Mouse (Mus musculus): ENCODE data around the gene Cap2.

Gene Cap2

DNA sequence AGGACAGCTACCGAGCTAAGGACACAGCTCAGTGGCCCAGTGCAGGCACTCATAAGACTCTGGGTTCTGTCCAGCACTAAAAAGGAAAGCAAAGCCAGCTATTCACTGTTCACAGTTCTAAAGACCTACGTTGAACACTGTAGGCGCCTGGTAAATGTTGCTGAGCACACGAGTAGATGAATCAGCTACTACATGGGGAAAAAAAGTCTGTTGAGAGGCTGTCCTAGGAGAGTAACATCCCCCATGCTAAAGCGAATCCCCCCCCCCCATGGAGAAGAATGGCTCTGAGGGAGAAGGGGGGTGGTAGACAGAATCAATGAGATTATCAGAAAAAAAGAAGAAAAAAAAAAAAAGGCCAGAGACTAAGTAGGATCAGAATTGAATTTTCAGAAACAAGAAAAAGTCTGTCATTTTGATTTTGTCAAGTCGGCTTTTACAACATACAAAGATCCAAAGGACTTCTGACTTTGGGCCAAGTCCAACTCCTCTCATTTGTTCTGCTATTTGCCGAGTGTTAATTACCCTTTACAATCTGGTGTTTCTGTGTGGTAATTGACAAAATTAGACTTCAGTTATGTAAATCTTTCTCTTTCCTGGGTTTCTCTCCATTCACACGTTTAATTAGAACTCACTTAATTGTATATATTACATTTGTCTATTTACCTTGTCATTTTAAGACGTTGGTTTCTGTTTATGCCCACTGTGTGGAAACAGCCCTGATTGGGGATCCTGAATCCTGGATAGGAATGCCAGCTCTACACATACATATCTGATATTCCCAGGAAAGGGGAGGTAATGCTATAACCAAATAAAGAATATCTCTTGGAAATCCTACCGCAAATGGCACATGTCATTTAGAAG lies 139.2 kb downstream of the Cap2 start:
- no peak for DNase-seq

- DNase-seq = peak; percentile 31
Measured at GRCm38 (mm10) chr13:46642318-46642717, 140.7 kb downstream of the Cap2 start.

DNA sequence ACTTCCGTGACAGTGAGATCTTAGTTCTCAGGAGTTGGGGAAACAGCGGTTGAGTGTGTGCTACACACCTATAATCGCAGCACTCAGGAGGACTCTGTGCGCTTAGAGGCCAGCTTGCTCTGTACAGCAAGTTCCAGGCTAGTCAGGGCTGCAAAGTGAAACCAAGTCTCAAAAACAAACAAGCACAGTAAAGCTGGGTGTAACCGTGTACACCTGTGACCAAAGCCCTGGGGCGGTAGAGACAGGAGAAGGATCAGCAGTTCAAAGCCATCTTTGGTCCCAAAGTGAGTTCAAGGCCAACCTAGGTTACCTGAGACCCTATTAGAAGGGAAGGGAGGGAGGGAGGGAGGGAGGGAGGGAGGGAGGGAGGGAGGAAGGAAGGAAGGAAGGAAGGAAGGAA lies 142.5 kb downstream of the Cap2 start:
- DNase-seq = no peak

- DNase-seq = no peak
Measured at GRCm38 (mm10) chr13:46645476-46645875, 143.8 kb downstream of the Cap2 start.

DNA sequence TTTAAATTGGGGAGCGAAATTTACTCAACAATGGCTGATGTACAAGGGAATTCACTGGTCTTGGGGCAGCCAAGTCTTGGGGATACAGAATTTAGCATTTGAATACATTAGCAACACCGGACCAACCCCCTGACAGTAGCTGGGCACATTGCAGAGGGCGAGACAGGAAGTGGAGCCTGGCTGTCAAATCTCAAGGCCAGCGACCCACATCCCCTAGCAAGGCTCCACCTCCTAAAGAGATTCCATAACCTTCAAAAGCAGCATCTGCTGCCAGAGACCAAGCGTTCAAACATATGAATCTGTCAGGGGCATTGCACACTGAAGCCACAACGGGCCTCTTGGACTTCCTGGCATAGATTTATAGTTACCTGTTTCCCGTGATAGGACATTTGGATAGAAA lies 150.2 kb downstream of the Cap2 start:
- no peak for DNase-seq

- DNase-seq = no peak
Measured at GRCm38 (mm10) chr13:46652671-46653070, 151.0 kb downstream of the Cap2 start.

DNA sequence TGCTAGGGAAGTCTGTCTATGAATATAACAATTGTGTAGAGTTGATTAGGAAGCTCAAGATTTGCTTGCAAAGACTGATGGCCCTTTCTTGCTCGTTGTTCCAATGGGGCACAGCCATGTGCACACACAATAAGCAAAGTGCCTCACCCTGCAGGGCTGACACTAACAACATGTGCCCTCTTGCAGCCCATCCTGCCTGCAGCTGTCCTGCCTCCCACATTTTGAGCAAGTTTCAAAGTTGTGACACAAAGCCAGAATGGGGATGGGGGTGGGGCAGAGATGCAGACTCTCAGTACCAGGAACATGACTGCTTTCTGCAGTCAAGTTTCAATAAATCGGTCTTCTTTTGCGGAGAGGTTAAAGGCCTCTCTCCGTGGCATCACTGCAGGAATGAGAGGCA lies 152.0 kb downstream of the Cap2 start:
- DNase-seq = no peak

GRCm38 (mm10) chr13:46654566-46654965 lies 152.9 kb downstream of the Cap2 start:
- DNase-seq = no peak

DNA sequence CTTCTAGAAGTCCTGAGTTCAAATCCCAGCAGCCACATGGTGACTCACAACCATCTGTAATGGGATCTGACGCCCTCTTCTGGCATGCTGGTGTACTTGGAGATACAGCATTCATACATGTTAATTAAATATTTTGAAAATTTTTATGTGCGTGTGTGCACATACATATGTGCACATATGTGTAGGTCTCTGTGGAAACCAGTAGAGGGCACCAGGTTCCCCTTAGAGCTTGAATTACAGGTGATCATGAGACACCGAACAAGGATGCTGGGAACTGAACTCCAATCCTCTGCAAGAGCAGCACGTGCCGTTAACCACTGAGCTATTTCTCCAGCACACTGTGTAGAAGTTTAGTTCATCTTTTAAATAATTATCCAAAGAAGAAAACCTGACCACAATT lies 157.6 kb downstream of the Cap2 start:
- DNase-seq = no peak

DNA sequence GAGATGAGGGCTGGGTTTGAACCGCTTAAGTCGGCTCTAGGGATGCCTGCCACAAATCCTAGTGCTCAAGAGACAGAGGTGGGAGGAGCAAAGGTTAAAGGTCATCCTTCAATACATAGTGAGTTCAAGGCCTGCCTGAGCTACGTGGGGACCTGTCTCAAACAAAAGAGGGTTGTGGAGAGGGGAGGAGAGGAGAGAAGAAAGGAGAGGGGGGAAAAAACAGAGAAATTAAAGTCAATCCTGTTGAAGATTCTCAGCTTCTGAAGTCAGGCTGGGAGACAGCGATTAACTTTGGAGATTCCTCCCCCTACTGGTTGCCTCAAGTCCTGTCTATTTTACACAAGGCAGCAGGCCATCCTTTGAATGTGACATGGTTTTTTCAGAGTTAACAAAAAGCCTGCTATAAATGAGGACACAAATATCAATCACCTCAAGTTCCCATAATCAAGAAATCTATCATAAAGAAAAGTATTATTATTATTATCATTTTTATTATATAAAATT lies 161.9 kb downstream of the Cap2 start:
- DNase-seq = peak; percentile 36

- peak; percentile 95 for DNase-seq
Measured at GRCm38 (mm10) chr13:46669048-46669619, 167.5 kb downstream of the Cap2 start, which contains the start of gene Fam8a1. Gene Fam8a1 (plus strand): TSS chr13:46669522.

DNA sequence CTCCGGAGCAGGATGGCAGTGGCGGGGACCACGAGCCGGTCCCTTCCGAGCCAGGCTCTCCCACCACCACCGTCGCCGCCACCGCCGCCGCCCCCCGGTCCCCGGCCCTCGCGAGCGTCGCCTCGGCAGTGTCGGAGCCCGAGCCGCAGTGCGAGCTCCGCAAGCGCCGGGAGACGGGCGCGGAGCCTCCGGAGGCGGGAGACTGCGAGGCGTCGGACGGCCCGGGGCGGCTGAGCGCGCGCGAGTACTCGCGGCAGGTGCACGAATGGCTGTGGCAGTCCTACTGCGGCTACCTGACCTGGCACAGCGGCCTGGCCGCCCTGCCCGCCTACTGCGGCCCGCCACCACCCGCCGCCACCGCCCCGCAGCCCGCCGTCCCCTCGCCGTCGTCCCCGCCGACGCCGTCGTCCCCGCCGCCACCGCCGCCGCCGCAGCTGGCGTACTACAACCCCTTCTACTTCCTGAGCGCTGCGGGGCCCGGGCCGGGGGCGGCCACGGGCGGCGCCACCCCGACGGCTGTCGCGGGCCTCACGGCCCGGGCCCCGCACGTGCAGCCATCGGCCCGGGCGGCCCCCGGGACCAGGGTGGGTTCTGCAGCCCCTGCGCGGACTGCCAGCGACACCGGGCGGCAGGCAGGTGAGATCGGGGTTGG lies 168.1 kb downstream of the Cap2 start:
- peak; percentile 58 for DNase-seq

DNA sequence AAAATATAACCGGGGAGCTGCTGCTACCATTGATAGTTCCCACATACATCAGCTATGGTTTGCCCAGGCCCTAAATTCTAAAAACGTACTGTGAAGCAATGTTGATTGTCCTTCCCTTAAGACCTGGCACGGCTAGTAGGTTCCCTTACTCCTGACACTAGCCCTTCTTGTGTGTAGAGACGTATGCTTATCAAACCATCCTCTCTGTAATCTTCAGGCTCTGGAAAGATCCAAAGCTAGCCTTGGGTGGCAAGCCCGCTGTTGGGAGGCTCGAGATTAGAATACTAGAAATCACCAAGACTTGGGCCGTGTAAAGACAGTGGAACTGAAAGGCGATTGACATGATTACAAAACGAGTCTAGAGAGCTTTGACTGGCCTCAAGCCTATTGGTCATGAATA lies 168.9 kb downstream of the Cap2 start:
- DNase-seq = peak; percentile 9

- no peak for DNase-seq
Measured at GRCm38 (mm10) chr13:46674601-46675000, 173.0 kb downstream of the Cap2 start.

DNA sequence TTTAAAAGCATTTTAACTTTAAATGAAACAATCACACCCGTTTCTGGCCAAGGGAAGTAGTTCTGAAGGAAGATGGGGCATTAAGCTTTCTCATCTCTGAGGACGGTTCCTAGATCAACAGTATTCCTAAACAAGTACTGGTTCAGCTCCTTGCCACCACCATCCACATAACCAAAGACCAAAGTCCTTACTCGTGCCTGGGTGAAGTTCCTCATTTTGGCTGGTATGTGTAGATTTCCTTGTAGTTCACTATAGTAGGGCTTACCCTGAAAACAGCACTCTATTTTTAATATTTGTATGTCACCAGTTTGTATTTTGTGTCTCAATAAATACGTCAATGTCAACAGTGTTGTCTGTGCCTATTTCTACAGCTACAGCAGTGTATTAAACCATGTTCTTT lies 176.1 kb downstream of the Cap2 start:
- DNase-seq = no peak

GRCm38 (mm10) chr13:46682921-46683320 lies 181.3 kb downstream of the Cap2 start:
- DNase-seq = no peak

- DNase-seq = no peak
Measured at GRCm38 (mm10) chr13:46683370-46683769, 181.7 kb downstream of the Cap2 start.

DNA sequence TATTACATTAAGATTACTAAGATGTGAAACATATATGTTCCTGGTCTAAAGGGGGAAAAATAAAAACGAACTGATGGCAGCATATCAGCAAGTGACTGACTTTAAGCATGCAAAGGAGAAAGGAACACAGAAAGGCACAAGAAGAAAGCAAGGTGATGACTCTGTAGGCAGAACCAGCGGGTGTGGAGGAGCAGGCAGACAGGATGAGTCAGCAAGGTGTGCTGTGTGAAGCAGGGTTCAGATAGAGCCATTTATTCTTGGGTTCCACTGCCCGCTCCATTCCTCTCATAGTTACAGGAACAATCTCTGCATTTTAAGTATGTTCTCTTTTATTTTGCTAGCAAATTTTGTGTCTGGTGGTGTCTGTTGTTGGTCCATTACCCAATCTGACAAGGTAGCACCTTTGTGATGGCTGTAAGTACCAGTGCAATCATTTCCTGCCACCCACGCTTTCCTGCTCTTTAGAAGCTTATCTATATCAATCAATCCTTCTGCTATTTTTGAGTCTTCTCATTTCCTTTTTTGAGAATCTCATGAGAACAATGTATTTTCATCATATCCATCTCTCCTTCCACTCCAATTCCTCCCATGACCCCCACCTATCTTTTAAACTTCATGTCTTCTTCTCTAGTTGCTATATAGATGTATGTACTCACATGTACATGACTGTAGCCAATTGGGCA lies 189.1 kb downstream of the Cap2 start:
- peak; percentile 27 for DNase-seq

- DNase-seq = no peak
Measured at GRCm38 (mm10) chr13:46695296-46695908, 193.8 kb downstream of the Cap2 start.

DNA sequence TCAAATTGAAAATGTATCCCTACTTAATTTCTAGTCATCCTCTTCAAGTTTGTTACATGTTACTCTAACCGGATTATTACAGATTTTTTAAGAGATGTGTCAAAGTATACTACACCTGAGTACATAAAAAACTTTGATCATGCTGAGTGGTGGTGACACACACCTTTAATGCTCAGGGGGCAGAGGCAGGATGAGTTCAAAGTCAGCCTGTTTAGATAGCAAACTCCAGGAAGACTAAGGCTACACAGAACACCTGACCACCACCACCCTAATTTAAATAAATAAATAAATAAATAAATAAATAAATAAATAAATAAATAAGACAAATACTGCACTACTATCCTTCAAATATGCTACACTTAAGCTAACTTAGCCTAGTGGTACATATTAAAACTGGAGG lies 194.3 kb downstream of the Cap2 start:
- DNase-seq = no peak

DNA sequence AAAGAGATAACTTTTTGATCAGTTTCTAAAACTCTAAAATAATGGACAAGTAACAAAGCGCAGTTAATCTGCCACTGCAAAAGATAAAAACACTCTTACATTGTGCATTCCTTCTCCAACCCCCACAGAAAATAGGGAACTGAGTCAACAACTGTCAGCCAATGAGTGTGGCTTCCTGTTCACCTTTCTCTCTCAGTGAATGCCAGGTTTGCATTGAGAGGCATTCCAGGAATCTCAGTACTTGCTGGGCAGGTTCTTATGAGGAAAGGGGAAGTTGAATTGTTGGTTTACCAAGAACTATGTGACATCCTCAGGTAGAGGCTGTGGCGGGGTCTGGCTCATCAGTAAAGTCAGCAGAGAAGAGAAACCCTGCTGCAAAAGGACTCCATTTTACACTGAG lies 195.1 kb downstream of the Cap2 start:
- no peak for DNase-seq

- no peak for DNase-seq
Measured at GRCm38 (mm10) chr13:46699372-46699771, 197.7 kb downstream of the Cap2 start.
